Mouse (Mus musculus): ENCODE data around the gene Hsd17b11. TPM values are rescaled to one million over a fixed set of nuclear protein-coding genes. Genes with fewer than 3 reads are reported as not detected.
A peak's percentile ranks its signal among the peaks of the same experiment; 100 is the strongest.
"Not testable (repeated sequence)": the region's sequence is repeated elsewhere in the genome, so short reads cannot be mapped to it uniquely, and the experiment has no call there.

Hsd17b11 gene
- polyA plus RNA-seq, 1 experiment from 2014 or later: 26.7 TPM

DNA sequence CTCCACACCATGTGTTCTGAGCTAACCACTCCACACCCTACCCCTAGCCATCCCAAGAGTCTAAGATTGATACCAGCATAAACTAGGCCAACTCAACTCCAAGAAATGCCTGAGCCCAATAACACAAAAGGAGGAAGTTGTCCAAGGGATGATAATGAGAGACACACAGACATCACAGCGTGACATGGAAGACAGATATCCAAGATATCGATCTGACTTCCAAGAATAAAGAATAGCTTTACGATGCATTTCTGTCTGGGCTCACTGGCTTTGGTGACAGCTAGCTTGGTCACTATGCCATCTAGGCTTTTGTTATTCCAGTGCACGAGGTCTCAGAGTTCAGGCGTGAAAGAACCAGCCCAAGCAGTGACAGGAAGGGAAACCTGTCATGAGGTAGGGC is 50.7 kb downstream of the Hsd17b11 start:
- Histone ChIP-seq H3K4me3 (ENCODE audit: low read depth, low read length) (no peak overlapping the region), H3K27ac (ENCODE audit: low read depth) (no peak overlapping the region), H3K36me3 (replicated peaks; ENCODE audit: insufficient read depth, low read length) (0 out of 2 replicates have a peak, but pooled peaks cover 3% of the 10 kb centered on the region), H3K9me3 (ENCODE audit: low read length) (no peaks in the 10 kb centered on the region), H3K9ac (replicated peaks) (no peak overlapping the region), H3K27me3 (ENCODE audit: insufficient read depth, low read length) (no peaks in the 10 kb centered on the region), H3K4me1 (ENCODE audit: insufficient read depth) (peaks cover 12% of the 10 kb centered on the region; the same call in 1 of the 2 replicates), H3K4me2 (ENCODE audit: low read depth, low read length) (no peak overlapping the region)
- WGBS (ENCODE audit: insufficient replicate concordance): 45% methylated on average over 5 of the region's 5 CpGs
- TF ChIP-seq CTCF (IDR thresholded peaks at IDR 0.05; ENCODE audit: low read depth) (no peak), EP300 (IDR thresholded peaks at IDR 0.05; ENCODE audit: low read depth) (no peak)
- DNase-seq (no peak), ATAC-seq (no peak)

DNA sequence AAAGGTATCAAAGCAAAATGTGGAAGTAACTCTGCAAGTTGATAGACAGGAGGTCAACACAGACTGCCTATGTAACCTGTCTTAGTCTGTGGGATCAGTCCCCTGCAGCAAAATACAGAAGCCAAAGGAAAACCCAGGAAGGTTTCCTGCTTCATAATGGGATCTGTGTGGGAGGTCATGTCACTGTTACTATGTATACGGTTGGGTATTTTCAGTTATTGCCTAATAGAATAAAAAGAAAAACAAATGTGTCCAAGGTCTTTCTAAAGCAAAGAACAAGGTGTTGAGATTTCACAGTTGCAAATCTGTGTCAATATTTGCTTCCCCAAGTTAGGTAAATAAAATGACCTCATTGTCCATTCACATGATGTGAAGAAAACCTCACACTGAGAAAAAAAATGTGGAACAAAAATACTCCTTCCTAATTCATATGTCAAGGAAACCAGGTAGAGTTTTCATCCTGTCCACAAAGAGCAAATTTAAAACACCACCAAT is 58.7 kb downstream of the Hsd17b11 start:
- Histone ChIP-seq H3K27ac (ENCODE audit: low read depth) (peak overlapping the region; percentile 89), H3K9ac (replicated peaks) (no peak overlapping the region), H3K4me1 (ENCODE audit: insufficient read depth) (no peaks in the 10 kb centered on the region), H3K9me3 (ENCODE audit: low read length) (no peaks in the 10 kb centered on the region), H3K4me3 (ENCODE audit: low read depth, low read length) (no peak overlapping the region), H3K27me3 (ENCODE audit: insufficient read depth, low read length) (no peaks in the 10 kb centered on the region), H3K4me2 (ENCODE audit: low read depth, low read length) (no peak overlapping the region), H3K36me3 (replicated peaks; ENCODE audit: insufficient read depth, low read length) (peaks cover 3% of the 10 kb centered on the region; the same call in 1 of the 2 replicates)
- 66% methylated on average over 1 of the region's 1 CpGs for WGBS (ENCODE audit: insufficient replicate concordance)
- no peak for DNase-seq
- peak; percentile 94 for ATAC-seq
- TF ChIP-seq EP300 (IDR thresholded peaks at IDR 0.05; ENCODE audit: low read depth): peak; percentile 91
- no peak for TF ChIP-seq CTCF (IDR thresholded peaks at IDR 0.05; ENCODE audit: low read depth)

DNA sequence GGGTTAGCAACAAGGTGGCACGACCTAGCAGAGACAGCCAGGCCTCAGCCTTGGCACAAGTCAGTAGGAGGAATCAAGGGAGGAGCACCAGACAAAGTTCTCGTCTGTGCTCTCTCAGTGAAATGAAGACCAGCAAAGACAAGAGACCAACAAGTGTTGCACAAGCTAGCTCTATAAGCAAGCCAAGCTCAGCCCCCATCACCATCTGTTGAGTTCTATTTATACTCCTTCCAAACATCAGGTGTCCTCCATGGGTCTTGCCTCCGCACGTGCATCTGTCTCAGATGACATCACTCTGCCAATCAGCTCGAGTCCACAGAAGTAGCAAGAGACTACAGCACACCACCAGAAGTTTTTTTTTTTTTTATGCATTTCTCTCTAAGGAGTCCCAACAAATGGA is 67.1 kb downstream of the Hsd17b11 start:
- no peak for TF ChIP-seq EP300 (IDR thresholded peaks at IDR 0.05; ENCODE audit: low read depth)
- no peak for TF ChIP-seq CTCF (IDR thresholded peaks at IDR 0.05; ENCODE audit: low read depth)
- H3K9ac ChIP-seq (replicated peaks): no peak overlapping the region
- DNase-seq (no peak), ATAC-seq (no peak)
- no peaks in the 10 kb centered on the region for H3K27me3 ChIP-seq (ENCODE audit: insufficient read depth, low read length)
- H3K4me3 ChIP-seq (ENCODE audit: low read depth, low read length): no peak overlapping the region
- 58% methylated on average over 5 of the region's 5 CpGs for WGBS (ENCODE audit: insufficient replicate concordance)
- no peaks in the 10 kb centered on the region for H3K36me3 ChIP-seq (replicated peaks; ENCODE audit: insufficient read depth, low read length)
- no peak overlapping the region for H3K27ac ChIP-seq (ENCODE audit: low read depth)
- no peaks in the 10 kb centered on the region for H3K4me1 ChIP-seq (ENCODE audit: insufficient read depth)
- no peak overlapping the region for H3K4me2 ChIP-seq (ENCODE audit: low read depth, low read length)
- no peaks in the 10 kb centered on the region for H3K9me3 ChIP-seq (ENCODE audit: low read length)

DNA sequence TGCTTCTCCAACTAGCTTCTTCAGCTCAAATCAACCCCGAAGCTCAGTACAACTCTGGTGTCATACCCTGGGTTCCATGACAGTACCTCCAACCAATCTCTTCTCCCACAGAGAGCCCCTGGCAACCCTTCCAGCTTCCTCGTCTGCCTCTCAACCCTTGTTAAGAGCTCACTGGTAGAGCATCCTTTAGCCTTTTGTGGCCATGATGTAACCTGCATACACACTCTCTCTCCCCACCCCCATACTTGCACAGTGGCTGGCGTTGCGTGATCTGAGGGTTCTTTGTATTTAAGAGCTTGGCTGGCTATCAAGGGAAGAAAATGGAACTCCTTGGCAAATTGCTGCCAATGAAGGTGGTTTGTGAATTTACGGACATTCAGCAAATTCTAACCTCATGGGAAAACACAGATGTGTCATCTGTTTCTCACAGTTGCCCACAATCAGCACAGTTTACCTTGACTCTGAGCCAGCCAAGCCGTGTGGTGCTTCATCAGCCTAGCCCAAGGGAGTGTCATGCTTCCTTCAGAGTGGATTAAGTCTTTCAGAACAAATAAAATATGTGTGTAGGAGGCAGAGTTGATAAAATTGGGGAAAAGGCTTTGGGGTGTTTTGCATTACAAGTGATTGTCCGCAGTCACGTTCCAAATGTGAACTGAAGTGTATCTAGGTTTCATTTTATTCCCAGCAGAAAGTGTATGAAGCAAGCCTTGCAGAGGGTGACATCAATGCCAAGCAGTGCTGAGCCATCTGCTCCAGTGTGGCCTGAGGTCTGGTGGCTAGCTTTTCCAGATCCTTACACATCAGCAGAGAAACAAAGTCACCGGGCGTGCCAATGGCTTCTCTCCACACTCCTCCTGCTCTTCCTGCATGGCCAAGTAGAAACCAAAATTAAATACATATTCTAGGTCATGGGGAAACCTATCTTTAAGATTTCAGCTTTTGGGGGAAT is 68.3 kb downstream of the Hsd17b11 start:
- Histone ChIP-seq H3K27me3 (ENCODE audit: insufficient read depth, low read length) (no peaks in the 10 kb centered on the region), H3K9ac (replicated peaks) (no peak overlapping the region), H3K4me1 (ENCODE audit: insufficient read depth) (no peaks in the 10 kb centered on the region), H3K4me2 (ENCODE audit: low read depth, low read length) (no peak overlapping the region), H3K4me3 (ENCODE audit: low read depth, low read length) (no peak overlapping the region), H3K27ac (ENCODE audit: low read depth) (no peak overlapping the region), H3K9me3 (ENCODE audit: low read length) (no peaks in the 10 kb centered on the region), H3K36me3 (replicated peaks; ENCODE audit: insufficient read depth, low read length) (no peaks in the 10 kb centered on the region)
- no peak for TF ChIP-seq EP300 (IDR thresholded peaks at IDR 0.05; ENCODE audit: low read depth)
- no peak for TF ChIP-seq CTCF (IDR thresholded peaks at IDR 0.05; ENCODE audit: low read depth)
- 80% methylated on average over 10 of the region's 10 CpGs for WGBS (ENCODE audit: insufficient replicate concordance)
- ATAC-seq (no peak), DNase-seq (no peak)

DNA sequence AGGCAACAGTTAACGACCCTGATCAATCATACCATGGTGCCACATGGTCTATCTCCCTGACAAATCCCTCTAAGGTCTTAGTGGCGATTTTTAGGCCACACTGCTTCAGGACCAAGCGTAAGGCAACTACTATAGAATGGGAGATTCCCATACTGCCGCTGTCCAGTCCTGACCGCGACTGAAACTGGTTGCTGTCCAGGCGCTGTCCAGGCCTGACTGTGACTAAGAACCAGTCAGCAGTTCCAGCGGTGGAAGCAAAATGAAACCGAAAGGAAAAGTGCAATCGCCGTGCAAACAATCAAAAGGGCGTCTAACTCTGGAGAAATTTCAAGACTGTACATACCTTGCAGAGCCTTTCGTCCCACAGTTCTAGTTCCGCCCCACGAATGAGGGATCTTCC is 71.6 kb downstream of the Hsd17b11 start:
- H3K4me3 ChIP-seq (ENCODE audit: low read depth, low read length); H3K4me2 ChIP-seq (ENCODE audit: low read depth, low read length); H3K27me3 ChIP-seq (ENCODE audit: insufficient read depth, low read length); H3K27ac ChIP-seq (ENCODE audit: low read depth); H3K9ac ChIP-seq (replicated peaks); ATAC-seq; H3K36me3 ChIP-seq (replicated peaks; ENCODE audit: insufficient read depth, low read length); DNase-seq; H3K4me1 ChIP-seq (ENCODE audit: insufficient read depth); H3K9me3 ChIP-seq (ENCODE audit: low read length): not testable (repeated sequence)
- 85% methylated on average over 15 of the region's 15 CpGs for whole genome bisulfite sequencing (ENCODE audit: insufficient replicate concordance)

DNA sequence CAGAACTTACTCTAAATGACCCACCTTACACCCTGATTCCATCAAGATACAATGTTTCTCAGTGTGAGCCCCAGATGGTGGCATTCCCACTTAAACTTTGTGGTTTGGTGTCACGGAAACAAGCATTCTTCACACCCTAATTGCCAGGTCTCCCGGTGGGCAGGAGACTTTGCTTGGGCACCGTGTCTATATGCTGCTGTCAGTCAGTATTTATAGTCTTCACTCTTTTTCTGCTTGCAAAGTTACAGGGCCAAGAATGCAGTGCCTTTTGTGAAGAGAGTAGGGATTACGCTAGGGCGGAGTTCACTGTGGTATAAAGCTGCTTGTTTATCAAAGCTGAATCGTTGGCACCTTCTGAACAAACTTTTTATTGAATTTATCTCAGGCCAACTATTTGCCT is 78.5 kb downstream of the Hsd17b11 start:
- Histone ChIP-seq H3K27ac (ENCODE audit: low read depth) (no peak overlapping the region), H3K36me3 (replicated peaks; ENCODE audit: insufficient read depth, low read length) (no peaks in the 10 kb centered on the region), H3K9me3 (ENCODE audit: low read length) (no peaks in the 10 kb centered on the region), H3K4me1 (ENCODE audit: insufficient read depth) (no peaks in the 10 kb centered on the region), H3K4me3 (ENCODE audit: low read depth, low read length) (no peak overlapping the region), H3K27me3 (ENCODE audit: insufficient read depth, low read length) (no peaks in the 10 kb centered on the region), H3K9ac (replicated peaks) (no peak overlapping the region), H3K4me2 (ENCODE audit: low read depth, low read length) (no peak overlapping the region)
- ATAC-seq: no peak
- no peak for DNase-seq
- TF ChIP-seq CTCF (IDR thresholded peaks at IDR 0.05; ENCODE audit: low read depth): no peak
- no peak for TF ChIP-seq EP300 (IDR thresholded peaks at IDR 0.05; ENCODE audit: low read depth)
- WGBS (ENCODE audit: insufficient replicate concordance): 57% methylated on average over 6 of the region's 6 CpGs

All from liver, postnatal 0 days (tissue).